Mouse (Mus musculus) midbrain, embryonic 10.5 days (tissue): ENCODE data around the gene Ip6k3. TPM values are rescaled to one million over a fixed set of nuclear protein-coding genes. Genes with fewer than 3 reads are reported as not detected.

Source experiments
- DNase-seq: peaks from one replicate; pipeline ENCODE4 v3.0.0-alpha.2; 2017; ENCODE audit warnings: low spot score
- H3K27ac ChIP-seq: fragments of 300-500 bp; sonication (generic); replicated peaks from 2 replicates; pipeline ENCODE4 v1.5.1; 2016; ENCODE audit warnings: mild to moderate bottlenecking
- H3K27me3 ChIP-seq: fragments of 300-500 bp; sonication (generic); 2 replicates; pipeline ENCODE4 v1.6.1; 2016; ENCODE audit warnings: low read depth, mild to moderate bottlenecking; ENCODE audit not compliant: poor library complexity, severe bottlenecking
- H3K36me3 ChIP-seq: fragments of 300-500 bp; sonication (generic); 2 replicates; pipeline ENCODE4 v1.6.1; 2016; ENCODE audit warnings: mild to moderate bottlenecking, moderate library complexity
- H3K4me1 ChIP-seq: fragments of 300-500 bp; sonication (generic); 2 replicates; pipeline ENCODE4 v1.6.1; 2016
- H3K4me3 ChIP-seq: fragments of 300-500 bp; sonication (generic); 2 replicates; pipeline ENCODE4 v1.5.1; 2016; ENCODE audit warnings: mild to moderate bottlenecking, moderate library complexity
- H3K9me3 ChIP-seq: fragments of 300-500 bp; sonication (generic); replicated peaks from 2 replicates; pipeline ENCODE4 v1.6.1; 2016; ENCODE audit warnings: mild to moderate bottlenecking
- WGBS: fragments of 180-500 bp; shearing (Covaris S2); methylation state at CpG from one replicate; pipeline ENCODE4 v1.1.7; 2016; 5-methylcytosine and 5-hydroxymethylcytosine counted together
- polyA plus RNA-seq: library from polyadenylated mRNA; unstranded; fragments of >200 nt; fragmentation: Nextera tagmentation; extraction: Ambion mirVana; gene quantifications from 2 replicates; pipeline ENCODE4 v1.2.1, GENCODE M21; 2016

Gene Ip6k3
- polyA plus RNA-seq, 1 experiment from 2014 or later: not detected

DNA sequence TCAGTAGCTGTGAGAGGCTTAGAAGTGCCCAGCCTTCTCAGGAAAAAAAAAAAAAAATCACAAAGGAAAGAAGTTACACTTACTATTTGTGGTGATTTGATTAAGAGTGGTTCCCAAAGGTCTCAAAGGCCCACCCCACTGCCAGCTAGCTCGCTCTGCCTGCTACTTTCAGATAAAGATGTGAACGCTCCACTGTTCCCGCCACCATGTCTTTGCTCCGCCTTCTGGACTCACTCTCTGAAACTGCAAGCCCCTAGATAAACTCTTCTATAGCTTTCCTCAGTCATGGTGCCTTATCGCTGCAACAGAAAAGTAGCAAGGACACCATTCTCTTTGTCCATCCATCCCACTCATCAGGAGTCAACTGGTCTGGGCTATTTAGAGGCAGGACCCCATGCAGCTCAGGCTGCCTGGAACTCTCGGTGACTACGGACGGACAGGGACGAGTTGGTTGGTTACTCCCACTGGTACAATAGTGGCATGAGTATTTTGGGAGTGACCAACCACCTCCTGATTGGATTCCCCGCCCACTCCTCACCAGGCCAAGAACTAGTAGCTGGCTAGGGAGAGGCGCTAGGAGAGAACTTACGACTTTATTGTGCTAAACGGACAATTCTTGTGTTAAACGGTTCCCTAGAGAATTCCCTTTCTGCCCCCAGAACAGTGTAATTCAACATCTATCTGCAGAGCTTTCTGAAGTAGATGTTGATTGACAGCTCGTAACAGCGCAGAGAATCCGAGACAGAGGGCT, 11.0 kb upstream of the Ip6k3 start:
- Histone ChIP-seq H3K27ac (0 out of 2 replicates have a peak overlapping the region, but pooled peaks have one; percentile 14), H3K9me3 (no peaks in the 10 kb centered on the region), H3K36me3 (no peaks in the 10 kb centered on the region), H3K27me3 (no peaks in the 10 kb centered on the region), H3K4me1 (peaks cover 16% of the 10 kb centered on the region), H3K4me3 (no peak overlapping the region)
- 92% methylated on average over 17 of the region's 17 CpGs for WGBS
- no peak for DNase-seq

DNA sequence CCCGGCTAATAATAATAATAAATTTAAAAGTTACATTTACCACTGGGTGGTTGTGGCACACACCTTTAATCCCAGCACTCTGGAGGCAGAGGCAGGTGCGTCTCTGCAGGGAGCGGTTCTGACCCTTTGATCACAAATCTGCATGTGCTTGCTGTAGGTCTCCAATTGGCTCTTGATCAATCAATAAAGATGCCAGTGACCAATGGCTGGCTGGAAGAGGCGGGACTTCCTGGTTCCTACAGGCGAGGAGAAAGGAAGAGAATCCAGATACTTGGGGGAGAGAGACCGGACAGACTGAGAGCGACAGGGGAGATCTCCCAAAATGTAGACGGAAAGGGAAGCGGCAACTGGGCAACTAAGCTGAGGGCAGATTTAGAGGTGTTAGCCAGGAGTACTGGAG, 10.4 kb upstream of the Ip6k3 start:
- DNase-seq: no peak
- Histone ChIP-seq H3K27ac (no peak overlapping the region), H3K27me3 (no peaks in the 10 kb centered on the region), H3K4me1 (peaks cover 16% of the 10 kb centered on the region), H3K36me3 (no peaks in the 10 kb centered on the region), H3K4me3 (no peak overlapping the region), H3K9me3 (no peaks in the 10 kb centered on the region)
- 92% methylated on average over 9 of the region's 9 CpGs for WGBS

DNA sequence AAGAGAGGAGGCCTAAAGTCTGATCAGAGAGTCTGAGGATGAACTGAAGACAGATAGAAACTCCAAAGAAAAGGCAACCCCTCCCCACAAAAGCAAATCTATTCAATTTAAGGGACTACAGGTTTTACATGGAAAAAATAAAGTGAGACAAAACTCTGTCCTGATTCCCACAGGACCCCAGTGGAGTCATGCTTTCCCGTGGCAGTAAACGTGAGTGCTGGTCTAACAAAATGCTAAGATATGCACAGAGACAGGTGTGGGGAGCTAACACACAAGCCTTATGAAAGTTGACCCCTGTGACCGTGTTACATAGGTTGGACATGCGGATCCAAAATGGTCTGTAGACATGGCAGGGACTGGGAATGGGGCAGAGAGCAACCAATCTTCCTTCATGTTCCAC, 9.2 kb upstream of the Ip6k3 start:
- H3K27me3 ChIP-seq: no peaks in the 10 kb centered on the region
- no peak for DNase-seq
- H3K4me1 ChIP-seq: peaks cover 16% of the 10 kb centered on the region
- H3K9me3 ChIP-seq: no peaks in the 10 kb centered on the region
- H3K27ac ChIP-seq: peak overlapping the region; percentile 64; the same call in 1 of the 2 replicates
- no peaks in the 10 kb centered on the region for H3K36me3 ChIP-seq
- WGBS: 91% methylated on average over 4 of the region's 4 CpGs
- H3K4me3 ChIP-seq: no peak overlapping the region

DNA sequence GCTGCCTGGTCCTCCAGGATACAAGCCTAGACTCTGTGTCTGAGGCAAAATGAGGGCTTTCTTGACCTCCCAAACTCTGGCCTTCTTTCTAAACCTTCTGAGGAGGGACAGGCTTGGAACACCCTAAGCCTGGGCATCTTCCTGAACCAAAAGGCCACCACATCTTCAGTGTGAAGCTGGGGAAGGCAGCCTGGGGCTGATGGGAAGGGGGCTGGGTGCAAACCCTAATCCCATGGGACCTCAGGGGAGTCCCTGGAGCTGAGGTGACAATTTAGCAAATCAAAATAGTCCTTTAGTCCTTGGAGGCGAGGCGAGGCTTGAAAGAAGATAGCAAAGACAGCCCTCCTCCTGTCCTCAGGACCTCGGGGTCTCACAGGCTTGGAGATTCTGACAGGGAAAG, 8.7 kb upstream of the Ip6k3 start:
- WGBS: 85% methylated on average over 3 of the region's 3 CpGs
- no peak for DNase-seq
- Histone ChIP-seq H3K27me3 (no peaks in the 10 kb centered on the region), H3K4me1 (peaks cover 16% of the 10 kb centered on the region), H3K4me3 (no peak overlapping the region), H3K36me3 (no peaks in the 10 kb centered on the region), H3K27ac (peak overlapping the region; percentile 64), H3K9me3 (no peaks in the 10 kb centered on the region)

DNA sequence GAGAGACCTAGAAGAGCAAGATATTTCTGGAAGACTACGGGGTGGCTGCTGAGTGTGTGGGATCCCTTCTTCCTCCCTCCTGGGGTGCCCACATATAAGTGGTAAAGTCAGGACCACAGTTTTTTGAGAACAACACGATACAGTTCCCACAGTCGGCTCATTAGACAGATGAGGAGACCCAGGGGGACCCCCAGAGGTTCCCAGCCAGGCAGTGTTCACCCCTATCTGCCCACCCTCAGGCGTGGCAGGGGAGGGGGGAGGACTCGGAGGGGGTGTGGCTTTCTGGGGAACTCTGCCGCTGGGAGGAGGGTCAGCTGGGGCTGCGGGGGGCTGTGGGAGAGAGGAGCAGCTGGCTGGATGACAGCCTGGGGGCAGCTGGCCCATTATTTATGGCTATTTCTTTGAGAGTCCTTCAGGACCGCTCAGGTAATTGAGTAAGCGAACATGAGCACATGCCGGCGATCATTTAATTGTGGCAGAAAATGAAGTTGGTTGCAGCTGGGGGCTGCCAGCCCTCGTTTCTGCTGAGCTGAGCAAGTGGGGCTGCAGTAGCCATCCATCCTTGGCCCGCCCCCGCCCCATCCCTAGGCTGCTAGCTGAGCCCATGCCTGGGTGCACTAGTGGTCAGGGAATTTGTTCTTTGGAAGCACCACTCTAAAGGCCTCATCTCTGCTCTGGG, 7.7 kb upstream of the Ip6k3 start:
- no peak for DNase-seq
- no peaks in the 10 kb centered on the region for H3K27me3 ChIP-seq
- H3K27ac ChIP-seq: peak overlapping the region; percentile 64
- H3K9me3 ChIP-seq: no peaks in the 10 kb centered on the region
- no peaks in the 10 kb centered on the region for H3K36me3 ChIP-seq
- H3K4me1 ChIP-seq: peaks cover 16% of the 10 kb centered on the region
- no peak overlapping the region for H3K4me3 ChIP-seq
- WGBS: 50% methylated on average over 14 of the region's 14 CpGs

- WGBS: 73% methylated on average over 3 of the region's 3 CpGs
- DNase-seq: no peak
- Histone ChIP-seq H3K9me3 (no peaks in the 10 kb centered on the region), H3K27ac (no peak overlapping the region; the same call in 1 of the 2 replicates), H3K4me1 (peaks cover 13% of the 10 kb centered on the region), H3K36me3 (no peaks in the 10 kb centered on the region), H3K27me3 (no peaks in the 10 kb centered on the region), H3K4me3 (no peak overlapping the region)
These were observed 6.1 kb upstream of the Ip6k3 start for GRCm38 (mm10) chr17:27173715-27174114.

GRCm38 (mm10) chr17:27172459-27172858, 4.9 kb upstream of the Ip6k3 start:
- no peak for DNase-seq
- Histone ChIP-seq H3K9me3 (no peaks in the 10 kb centered on the region), H3K4me3 (no peak overlapping the region), H3K27me3 (no peaks in the 10 kb centered on the region), H3K36me3 (no peaks in the 10 kb centered on the region), H3K27ac (no peak overlapping the region), H3K4me1 (peaks cover 13% of the 10 kb centered on the region)
- WGBS: 86% methylated on average over 9 of the region's 9 CpGs

DNA sequence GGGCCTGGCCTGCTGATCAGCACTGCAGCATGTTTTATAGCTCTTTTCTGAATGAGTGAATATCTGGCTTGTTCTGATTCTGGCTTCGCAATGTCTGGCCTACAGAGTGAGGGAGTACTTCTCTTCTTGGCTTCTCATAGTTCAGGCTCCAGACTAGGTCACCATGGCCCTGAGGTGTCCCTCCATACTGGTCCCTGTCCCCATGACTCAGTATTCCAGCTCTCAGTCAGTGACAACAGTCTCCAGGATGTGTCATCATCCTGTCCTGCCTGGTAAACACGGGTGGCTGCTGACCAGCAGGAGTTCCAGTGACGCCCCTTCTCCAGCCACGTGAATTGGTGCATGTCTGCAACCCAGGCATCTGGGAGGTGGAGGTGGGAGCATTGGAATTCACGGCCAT, 3.5 kb upstream of the Ip6k3 start:
- DNase-seq: no peak
- Histone ChIP-seq H3K36me3 (no peaks in the 10 kb centered on the region), H3K9me3 (no peaks in the 10 kb centered on the region), H3K4me3 (no peak overlapping the region), H3K4me1 (peaks cover 10% of the 10 kb centered on the region), H3K27ac (no peak overlapping the region), H3K27me3 (no peaks in the 10 kb centered on the region)
- 72% methylated on average over 5 of the region's 5 CpGs for WGBS

DNA sequence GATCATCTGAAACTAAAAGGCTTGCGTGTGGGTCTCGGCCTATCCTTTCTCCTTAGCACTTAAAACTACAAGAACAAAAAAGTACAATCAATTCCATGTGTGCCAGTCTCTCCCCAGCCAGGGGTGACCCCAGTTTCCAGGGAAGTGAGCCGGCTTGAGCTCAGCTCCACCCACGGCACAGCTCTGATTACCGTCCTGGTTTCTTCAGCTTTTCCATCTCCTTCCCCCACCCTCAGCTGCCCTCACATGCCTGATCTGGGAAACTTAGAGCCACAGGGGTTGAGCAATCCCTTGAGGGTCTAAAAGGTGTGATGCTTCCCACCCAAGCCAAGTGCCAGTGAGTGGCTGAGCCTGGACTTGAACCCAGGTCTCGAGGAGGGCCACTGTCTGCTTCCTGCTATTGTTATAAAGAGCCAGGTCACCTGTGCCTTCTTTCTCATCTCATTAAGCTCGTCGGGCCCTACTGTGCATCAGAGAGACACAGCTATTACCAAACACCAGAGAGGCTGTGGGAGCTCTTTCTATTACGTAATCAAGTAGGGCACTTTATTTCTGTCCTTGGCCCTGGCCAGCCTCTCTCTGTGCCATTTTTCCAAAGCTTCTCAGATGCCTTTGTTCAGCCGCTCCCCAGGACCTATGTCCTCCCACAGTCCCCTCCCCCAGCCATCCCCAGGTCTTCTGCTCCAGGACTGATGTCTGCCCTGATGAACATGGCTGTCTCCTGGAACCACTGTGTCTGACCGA, 2.5 kb upstream of the Ip6k3 start:
- no peaks in the 10 kb centered on the region for H3K9me3 ChIP-seq
- WGBS: 76% methylated on average over 11 of the region's 11 CpGs
- H3K36me3 ChIP-seq: no peaks in the 10 kb centered on the region
- DNase-seq: no peak
- H3K27me3 ChIP-seq: no peaks in the 10 kb centered on the region
- H3K27ac ChIP-seq: peak overlapping the region; percentile 42; the same call in 1 of the 2 replicates
- H3K4me3 ChIP-seq: no peak overlapping the region
- peaks cover under 1% of the 10 kb centered on the region for H3K4me1 ChIP-seq

DNA sequence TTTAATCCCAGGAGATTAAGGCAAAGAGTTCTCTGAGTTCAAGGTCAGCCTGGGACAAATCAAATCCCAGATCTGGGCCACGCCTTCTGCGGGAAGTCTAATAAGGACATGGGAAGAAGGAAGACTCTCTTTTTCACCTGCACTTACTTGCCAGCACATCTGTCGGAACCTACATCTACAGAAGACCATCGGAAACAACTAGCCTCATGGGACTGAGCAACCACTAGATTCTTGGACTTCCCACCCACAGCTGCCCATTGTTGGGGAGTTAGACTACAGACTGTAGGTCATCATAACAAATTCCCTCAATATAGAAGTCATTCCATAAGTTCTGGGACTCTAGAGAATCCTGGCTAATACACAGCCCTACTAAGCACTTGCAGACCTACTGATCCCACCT, 974 bp upstream of the Ip6k3 start:
- DNase-seq: no peak
- no peaks in the 10 kb centered on the region for H3K36me3 ChIP-seq
- WGBS: 96% methylated on average over 4 of the region's 4 CpGs

GRCm38 (mm10) chr17:27166901-27167300, 694 bp downstream of the Ip6k3 start:
- H3K36me3 ChIP-seq: no peaks in the 10 kb centered on the region
- H3K27ac ChIP-seq: 0 out of 2 replicates have a peak overlapping the region, but pooled peaks have one; percentile 1
- 81% methylated on average over 6 of the region's 6 CpGs for WGBS
- H3K4me3 ChIP-seq: no peak overlapping the region
- no peaks in the 10 kb centered on the region for H3K27me3 ChIP-seq
- DNase-seq: no peak
- no peaks in the 10 kb centered on the region for H3K4me1 ChIP-seq
- no peaks in the 10 kb centered on the region for H3K9me3 ChIP-seq

More for the DNA sequence above, 974 bp upstream of the Ip6k3 start:
- Histone ChIP-seq H3K9me3 (no peaks in the 10 kb centered on the region), H3K4me3 (no peak overlapping the region), H3K4me1 (no peaks in the 10 kb centered on the region), H3K27me3 (no peaks in the 10 kb centered on the region), H3K27ac (no peak overlapping the region)

DNA sequence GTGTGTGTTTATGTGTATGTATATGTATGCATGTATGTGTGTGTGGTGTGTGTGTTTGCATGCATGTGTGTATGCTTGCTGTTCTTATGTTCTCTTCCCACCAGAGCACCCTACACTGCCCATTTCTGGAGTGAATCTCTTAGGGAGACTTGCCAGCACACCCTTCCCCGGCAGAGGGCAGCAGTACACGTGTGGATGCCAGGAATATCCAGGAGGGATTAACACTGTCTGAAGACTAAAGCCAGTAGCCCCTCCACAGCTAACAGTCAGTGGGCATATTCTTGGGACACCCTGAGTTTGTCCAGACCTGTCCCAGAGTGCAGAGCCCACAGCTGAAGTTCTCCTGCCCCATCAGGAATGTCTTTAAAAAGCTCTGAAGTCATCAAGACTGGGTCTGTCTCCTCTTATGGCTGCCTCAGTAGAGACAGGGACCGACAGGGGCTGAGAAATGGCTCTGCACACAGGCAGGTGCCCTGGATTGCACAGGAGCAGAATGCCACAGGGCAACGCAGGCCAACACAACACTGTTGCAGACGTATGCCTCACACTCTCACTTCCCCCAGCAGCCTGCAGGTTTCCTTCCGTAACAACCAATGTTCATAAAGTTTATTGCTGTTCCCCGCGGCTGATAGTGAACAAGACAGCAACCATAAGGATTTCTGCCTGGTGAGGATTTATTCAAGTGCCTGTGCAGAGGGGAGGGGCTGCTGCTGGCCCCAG, 2.4 kb downstream of the Ip6k3 start:
- 74% methylated on average over 8 of the region's 8 CpGs for WGBS
- Histone ChIP-seq H3K4me3 (no peak overlapping the region), H3K27me3 (peaks cover 3% of the 10 kb centered on the region; the same call in 1 of the 2 replicates), H3K36me3 (no peaks in the 10 kb centered on the region), H3K4me1 (no peaks in the 10 kb centered on the region; the same call in 1 of the 2 replicates), H3K9me3 (no peaks in the 10 kb centered on the region), H3K27ac (peak overlapping the region; percentile 15; the same call in 1 of the 2 replicates)
- peak; percentile 45 for DNase-seq
